Mouse (Mus musculus) MEL (cell line): ENCODE measurements at regions not wholly inside any gene's neighbourhood (a gene's known extent, or its start where the extent isn't known, plus 50 kb on each side); places are given as distances from the start of the nearest gene placed in this dataset.

ENCODE experiments used
- DNase-seq: peaks from one replicate; pipeline ENCODE4 v3.0.0; 2011; ENCODE audit warnings: low read depth, low spot score
- H3K27ac ChIP-seq: 2 replicates; pipeline ENCODE4 v1.5.1; 2012; ENCODE audit warnings: low read depth, mild to moderate bottlenecking, control low read depth, low read length, moderate library complexity; ENCODE audit not compliant: control insufficient read depth
- H3K27me3 ChIP-seq, 2 experiments: fragments of 150-350 bp in 1 of 2; sonication (generic) in 1 of 2; 2 replicates each; pipeline ENCODE4 v1.6.1; 2012; ENCODE audit warnings: low read length in 2 of 2, mild to moderate bottlenecking in 2 of 2, improper control_type of control experiment in 1 of 2, moderate library complexity in 1 of 2; ENCODE audit not compliant: insufficient read depth in 2 of 2, control insufficient read depth in 1 of 2
- H3K36me3 ChIP-seq, 2 experiments: 2 replicates each; pipeline ENCODE4 v1.6.1; 2012 to 2014; ENCODE audit warnings: low read length in 2 of 2, improper control_type of control experiment in 1 of 2, inconsistent platforms in 1 of 2, mild to moderate bottlenecking in 1 of 2; ENCODE audit not compliant: insufficient read depth in 2 of 2, control insufficient read depth in 1 of 2
- H3K4me1 ChIP-seq, 2 experiments: fragments of 150-350 bp in 1 of 2; sonication (generic) in 1 of 2; 2 replicates each; pipeline ENCODE4 v1.6.1; 2012; ENCODE audit warnings: low read length in 2 of 2, improper control_type of control experiment in 1 of 2, mild to moderate bottlenecking in 1 of 2; ENCODE audit not compliant: insufficient read depth in 2 of 2, control insufficient read depth in 1 of 2
- H3K4me3 ChIP-seq, 2 experiments: fragments of 150-350 bp in 1 of 2; sonication (generic) in 1 of 2; 2 replicates each; pipeline ENCODE4 v1.5.1; 2012; ENCODE audit warnings: low read depth in 2 of 2, low read length in 2 of 2, mild to moderate bottlenecking in 2 of 2, moderate library complexity in 2 of 2, control low read depth in 1 of 2, improper control_type of control experiment in 1 of 2; ENCODE audit not compliant: control insufficient read depth in 1 of 2, insufficient read depth in 1 of 2
- H3K79me2 ChIP-seq: 2 replicates; pipeline ENCODE4 v1.6.1; 2012; ENCODE audit warnings: mild to moderate bottlenecking, low read length, moderate library complexity; ENCODE audit not compliant: control insufficient read depth, poor library complexity, insufficient read depth
- H3K9ac ChIP-seq: 2 replicates; pipeline ENCODE4 v1.6.1; 2012; ENCODE audit warnings: low read depth, mild to moderate bottlenecking, control low read depth, low read length, moderate library complexity; ENCODE audit not compliant: control insufficient read depth, poor library complexity, severe bottlenecking
- H3K9me3 ChIP-seq: fragments of 150-350 bp; sonication (generic); replicated peaks from 2 replicates; pipeline ENCODE4 v1.6.1; 2012; ENCODE audit warnings: mild to moderate bottlenecking, low read length, improper control_type of control experiment, moderate library complexity; ENCODE audit not compliant: insufficient read depth
- CHD1 ChIP-seq: IDR thresholded peaks from 2 replicates; pipeline ENCODE4 v1.6.1; 2012; ENCODE audit warnings: low read depth, mild to moderate bottlenecking, inconsistent platforms, low read length, improper control_type of control experiment
- CTCF ChIP-seq, 3 experiments: IDR thresholded peaks in 2 of 3; conservative IDR thresholded peaks in 1 of 3; 2 replicates each; pipeline ENCODE4 v1.5.1; 2011 to 2012; ENCODE audit warnings: low read length in 3 of 3, low read depth in 2 of 3, mild to moderate bottlenecking in 2 of 3, improper control_type of control experiment in 1 of 3, inconsistent platforms in 1 of 3, mixed read lengths in 1 of 3, moderate library complexity in 1 of 3; ENCODE audit not compliant: control insufficient read depth in 1 of 3, insufficient read depth in 1 of 3, poor library complexity in 1 of 3, severe bottlenecking in 1 of 3
- E2F4 ChIP-seq: IDR thresholded peaks from 2 replicates; pipeline ENCODE4 v1.6.1; 2011; ENCODE audit warnings: low read depth, low read length, improper control_type of control experiment, borderline replicate concordance
- GABPA ChIP-seq: IDR thresholded peaks from 2 replicates; pipeline ENCODE4 v1.6.1; 2012; ENCODE audit warnings: low read depth, mild to moderate bottlenecking, inconsistent platforms, low read length, improper control_type of control experiment, moderate library complexity
- GATA1 ChIP-seq: IDR thresholded peaks from 2 replicates; pipeline ENCODE4 v1.6.1; 2011; ENCODE audit warnings: low read depth, low read length, improper control_type of control experiment
- HCFC1 ChIP-seq: IDR thresholded peaks from 2 replicates; pipeline ENCODE4 v1.6.1; 2012; ENCODE audit warnings: low read depth, mild to moderate bottlenecking, inconsistent platforms, low read length, improper control_type of control experiment, moderate library complexity
- KAT2A ChIP-seq: conservative IDR thresholded peaks from 2 replicates; pipeline ENCODE4 v1.6.1; 2012; ENCODE audit warnings: low read depth, low read length, improper control_type of control experiment, inconsistent platforms
- MAFK ChIP-seq: IDR thresholded peaks from 2 replicates; pipeline ENCODE4 v1.6.1; 2011; ENCODE audit warnings: low read depth, mild to moderate bottlenecking, low read length, improper control_type of control experiment, borderline replicate concordance
- MAX ChIP-seq: IDR thresholded peaks from 2 replicates; pipeline ENCODE4 v1.6.1; 2011; ENCODE audit warnings: low read length, improper control_type of control experiment
- MAZ ChIP-seq: IDR thresholded peaks from 2 replicates; pipeline ENCODE4 v1.6.1; 2012; ENCODE audit warnings: low read depth, mild to moderate bottlenecking, inconsistent platforms, low read length, improper control_type of control experiment
- MEF2A ChIP-seq: IDR thresholded peaks from 2 replicates; pipeline ENCODE4 v1.6.1; 2014; ENCODE audit warnings: low read depth, mild to moderate bottlenecking, inconsistent platforms, low read length, improper control_type of control experiment; ENCODE audit not compliant: poor library complexity, insufficient replicate concordance, severe bottlenecking; ENCODE audit errors: extremely low read depth
- MXI1 ChIP-seq: IDR thresholded peaks from 2 replicates; pipeline ENCODE4 v1.6.1; 2011; ENCODE audit warnings: mild to moderate bottlenecking, low read depth, low read length, improper control_type of control experiment
- MYB ChIP-seq: IDR thresholded peaks from 2 replicates; pipeline ENCODE4 v1.6.1; 2011; ENCODE audit warnings: mild to moderate bottlenecking, low read depth, low read length, improper control_type of control experiment
- NELFE ChIP-seq: IDR thresholded peaks from 2 replicates; pipeline ENCODE4 v1.6.1; 2011; ENCODE audit warnings: low read depth, low read length, improper control_type of control experiment
- NRF1 ChIP-seq: IDR thresholded peaks from 2 replicates; pipeline ENCODE4 v1.6.1; 2014; ENCODE audit warnings: low read depth, mild to moderate bottlenecking, inconsistent platforms, low read length, improper control_type of control experiment, moderate library complexity; ENCODE audit not compliant: poor library complexity, insufficient read depth, severe bottlenecking
- POLR2A ChIP-seq, 2 experiments: IDR thresholded peaks; 2 replicates each; pipeline ENCODE4 v1.6.1; 2011 to 2012; ENCODE audit warnings: low read length in 2 of 2, mild to moderate bottlenecking in 2 of 2, control low read depth in 1 of 2, improper control_type of control experiment in 1 of 2, low read depth in 1 of 2, moderate library complexity in 1 of 2; ENCODE audit not compliant: control insufficient read depth in 1 of 2, insufficient read depth in 1 of 2, poor library complexity in 1 of 2
- RAD21 ChIP-seq: IDR thresholded peaks from 2 replicates; pipeline ENCODE4 v1.6.1; 2011; ENCODE audit warnings: mild to moderate bottlenecking, low read depth, low read length, improper control_type of control experiment
- RCOR1 ChIP-seq: IDR thresholded peaks from 2 replicates; pipeline ENCODE4 v1.6.1; 2012; ENCODE audit warnings: low read depth, mild to moderate bottlenecking, inconsistent platforms, low read length, improper control_type of control experiment
- SIN3A ChIP-seq: IDR thresholded peaks from 2 replicates; pipeline ENCODE4 v1.6.1; 2012; ENCODE audit warnings: low read length, improper control_type of control experiment, inconsistent platforms
- SMC3 ChIP-seq: IDR thresholded peaks from 2 replicates; pipeline ENCODE4 v1.6.1; 2011; ENCODE audit warnings: low read depth, low read length, improper control_type of control experiment
- TAL1 ChIP-seq: IDR thresholded peaks from 2 replicates; pipeline ENCODE4 v1.6.1; 2012; ENCODE audit warnings: mild to moderate bottlenecking, inconsistent platforms, low read length, moderate library complexity, mixed read lengths
- USF2 ChIP-seq, 2 experiments: IDR thresholded peaks; 2 replicates each; pipeline ENCODE4 v1.6.1; 2011 to 2012; ENCODE audit warnings: improper control_type of control experiment in 2 of 2, low read length in 2 of 2, borderline replicate concordance in 1 of 2, inconsistent platforms in 1 of 2, low read depth in 1 of 2, mild to moderate bottlenecking in 1 of 2; ENCODE audit not compliant: insufficient read depth in 1 of 2
- ZC3H11A ChIP-seq: IDR thresholded peaks from 2 replicates; pipeline ENCODE4 v1.6.1; 2012; ENCODE audit warnings: low read depth, mild to moderate bottlenecking, inconsistent platforms, low read length, improper control_type of control experiment
- ZKSCAN1 ChIP-seq: IDR thresholded peaks from 2 replicates; pipeline ENCODE4 v1.6.1; 2012; ENCODE audit warnings: low read depth, mild to moderate bottlenecking, inconsistent platforms, low read length, improper control_type of control experiment, moderate library complexity
- ZNF384 ChIP-seq: IDR thresholded peaks from 2 replicates; pipeline ENCODE4 v1.6.1; 2012; ENCODE audit warnings: low read depth, mild to moderate bottlenecking, inconsistent platforms, low read length, improper control_type of control experiment

GRCm38 (mm10) chr2:167774806-167775179 lies 85.2 kb upstream of the Tmem189 start:
- no peak for TF ChIP-seq CTCF (IDR thresholded peaks at IDR 0.05 in 2 of 3, conservative IDR thresholded peaks at IDR 0.05 in 1 of 3; ENCODE audit: control insufficient read depth in 1 of 3, insufficient read depth in 1 of 3, low read depth in 2 of 3, low read length in 3 of 3, poor library complexity in 1 of 3, severe bottlenecking in 1 of 3)
- no peak for TF ChIP-seq ZKSCAN1
- no peak for TF ChIP-seq KAT2A
- no peak for TF ChIP-seq SIN3A
- no peak for TF ChIP-seq CHD1
- TF ChIP-seq MAZ: no peak
- no peak for TF ChIP-seq RAD21
- no peak for TF ChIP-seq MYB
- TF ChIP-seq MAX: no peak
- TF ChIP-seq POLR2A (IDR thresholded peaks at IDR 0.05; ENCODE audit: control insufficient read depth in 1 of 2, insufficient read depth in 1 of 2, low read depth in 1 of 2, low read length in 2 of 2, poor library complexity in 1 of 2): no peak
- no peak for TF ChIP-seq MAFK
- TF ChIP-seq USF2 (IDR thresholded peaks at IDR 0.05; ENCODE audit: borderline replicate concordance in 1 of 2, insufficient read depth in 1 of 2, low read depth in 1 of 2, low read length in 2 of 2): no peak
- TF ChIP-seq ZC3H11A: no peak
- no peak for TF ChIP-seq SMC3
- no peak for TF ChIP-seq GABPA
- Histone ChIP-seq H3K27me3 (peaks cover 3% of the 10 kb centered on the region in 2 experiments; a peak in 3 of 4 replicates), H3K27ac (no peak overlapping the region), H3K9me3 (no peaks in the 10 kb centered on the region), H3K9ac (no peak overlapping the region), H3K79me2 (peaks cover 8% of the 10 kb centered on the region; the same call in 1 of the 2 replicates), H3K4me1 (0 out of 4 replicates have a peak, but pooled peaks cover 0 to 7% of the 10 kb centered on the region in 2 experiments), H3K4me3 (no peak overlapping the region), H3K36me3 (no peaks in the 10 kb centered on the region)
- no peak for DNase-seq

GRCm38 (mm10) chr2:167774166-167774805 lies 84.7 kb upstream of the Tmem189 start:
- H3K9ac ChIP-seq: no peak overlapping the region
- H3K27ac ChIP-seq: no peak overlapping the region
- H3K9me3 ChIP-seq: no peaks in the 10 kb centered on the region
- 0 out of 4 replicates have a peak, but pooled peaks cover 0 to 7% of the 10 kb centered on the region in 2 experiments for H3K4me1 ChIP-seq
- H3K4me3 ChIP-seq: no peak overlapping the region
- no peaks in the 10 kb centered on the region for H3K36me3 ChIP-seq
- TF ChIP-seq MEF2A: no peak
- TF ChIP-seq MAZ: no peak
- no peak for TF ChIP-seq RCOR1
- TF ChIP-seq ZNF384: no peak
- TF ChIP-seq KAT2A: no peak
- TF ChIP-seq NRF1: no peak
- TF ChIP-seq NELFE: no peak
- TF ChIP-seq MXI1: no peak
- TF ChIP-seq GATA1: no peak
- TF ChIP-seq HCFC1: no peak
- no peak for TF ChIP-seq E2F4
- no peak for TF ChIP-seq CTCF (IDR thresholded peaks at IDR 0.05 in 2 of 3, conservative IDR thresholded peaks at IDR 0.05 in 1 of 3; ENCODE audit: control insufficient read depth in 1 of 3, insufficient read depth in 1 of 3, low read depth in 2 of 3, low read length in 3 of 3, poor library complexity in 1 of 3, severe bottlenecking in 1 of 3)
- TF ChIP-seq ZC3H11A: no peak
- no peak for TF ChIP-seq TAL1
- no peak for DNase-seq
- peaks cover 8% of the 10 kb centered on the region; the same call in 1 of the 2 replicates for H3K79me2 ChIP-seq
- H3K27me3 ChIP-seq: peaks cover 3% of the 10 kb centered on the region in 2 experiments; a peak in 3 of 4 replicates
